Mouse (Mus musculus): ENCODE measurements at regions not wholly inside any gene's neighbourhood (a gene's known extent, or its start where the extent isn't known, plus 50 kb on each side); places are given as distances from the start of the nearest gene placed in this dataset.

- TF ChIP-seq CTCF (conservative IDR thresholded peaks at IDR 0.05; ENCODE audit: insufficient read depth, insufficient read length, low read depth, low read length): no peak
- no peak for TF ChIP-seq POLR2A (IDR thresholded peaks at IDR 0.05; ENCODE audit: low read depth, low read length)
These were observed 56.0 kb upstream of the Stac start for GRCm38 (mm10) chr9:111746151-111746550.
